Mouse (Mus musculus): ENCODE measurements at regions not wholly inside any gene's neighbourhood (a gene's known extent, or its start where the extent isn't known, plus 50 kb on each side); places are given as distances from the start of the nearest gene placed in this dataset.

- ATAC-seq (replicated peaks; ENCODE audit: low read depth, poor library complexity, severe bottlenecking) = peak; percentile 77; the same call in 1 of the 2 replicates
These were observed 52.7 kb upstream of the Btbd35f27 start for GRCm38 (mm10) chrX:4899187-4899586.

Measured in common myeloid progenitor, adult 5-6 weeks (primary cell).